Mouse (Mus musculus) ES-E14 (cell line): ENCODE measurements around the gene Enpp6.

Experiments
- CHD2 ChIP-seq: IDR thresholded peaks from 2 replicates; pipeline ENCODE4 v1.6.1; 2014; ENCODE audit warnings: mild to moderate bottlenecking, low read depth, low read length, inconsistent platforms
- HCFC1 ChIP-seq: IDR thresholded peaks from 2 replicates; pipeline ENCODE4 v1.6.1; 2012; ENCODE audit warnings: low read length, inconsistent platforms, borderline replicate concordance; ENCODE audit not compliant: insufficient read depth
- MAFK ChIP-seq: IDR thresholded peaks from 2 replicates; pipeline ENCODE4 v1.6.1; 2014; ENCODE audit warnings: mild to moderate bottlenecking, low read depth, low read length, inconsistent platforms; ENCODE audit not compliant: insufficient read depth
- ZC3H11A ChIP-seq: IDR thresholded peaks from 2 replicates; pipeline ENCODE4 v1.6.1; 2012; ENCODE audit warnings: low read depth, mild to moderate bottlenecking, inconsistent platforms, low read length, borderline replicate concordance
- ZNF384 ChIP-seq: IDR thresholded peaks from 2 replicates; pipeline ENCODE4 v1.6.1; 2012; ENCODE audit warnings: low read depth, low read length, inconsistent platforms

DNA sequence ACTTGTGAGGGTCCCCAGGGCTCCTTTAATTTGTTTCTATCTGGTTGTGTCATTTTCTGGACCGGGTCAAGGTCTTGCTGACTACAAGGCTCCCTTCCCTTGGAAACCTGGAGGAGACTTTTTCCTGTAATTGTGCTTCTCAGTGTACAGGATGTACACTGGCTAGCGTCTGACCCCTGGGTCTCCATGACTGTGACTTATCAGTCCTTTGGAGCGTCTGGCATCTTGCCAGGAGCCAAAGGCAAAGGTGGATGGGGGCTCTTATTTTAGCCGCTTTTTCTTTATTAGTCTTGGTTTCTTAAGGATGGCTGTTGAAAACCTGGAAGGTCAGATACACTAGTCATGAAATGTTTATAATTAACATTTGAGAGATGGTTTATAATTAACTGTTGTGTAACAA lies 3.9 kb upstream of the Enpp6 start:
- TF ChIP-seq CHD2 (no peak), HCFC1 (no peak), ZNF384 (no peak), MAFK (no peak), ZC3H11A (no peak)
